Mouse (Mus musculus): ENCODE data around the gene Aamp.

Aamp gene

DNA sequence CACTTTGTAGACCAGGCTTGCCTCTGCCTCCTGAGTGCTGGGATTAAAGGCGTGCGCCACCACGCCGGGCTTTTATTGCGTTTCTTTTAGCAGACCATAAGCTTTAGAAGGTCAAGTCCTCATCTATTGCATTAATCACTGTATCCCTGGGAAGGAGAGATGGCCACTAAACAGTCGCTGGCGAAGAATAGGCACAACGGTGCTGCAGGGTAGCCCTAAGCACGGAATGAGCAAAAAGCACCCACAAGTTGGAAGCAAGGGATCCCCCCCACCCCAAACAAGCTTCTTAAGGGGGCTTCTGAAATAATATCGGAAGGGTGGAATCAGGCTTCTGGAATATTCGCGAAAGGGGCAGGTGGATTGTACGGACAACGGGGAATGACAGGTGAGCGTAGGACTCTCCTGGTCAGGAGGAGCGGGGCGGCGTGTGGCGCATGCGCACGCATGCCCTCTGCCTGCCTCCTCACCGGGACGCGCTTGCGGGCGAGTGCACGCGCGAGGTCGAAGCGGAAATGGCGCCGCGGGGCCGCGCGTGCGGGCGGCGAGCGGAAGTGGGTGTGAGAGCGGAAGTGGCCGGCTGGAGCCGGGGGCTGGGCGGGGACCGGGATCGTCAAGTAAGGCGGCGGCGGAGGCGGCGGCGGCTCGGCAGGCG lies 48.5 kb downstream of the Aamp start, which contains the start of gene Arpc2:
Gene Arpc2, plus strand, starts transcription at position 147 of the 652 bp plus-strand sequence.
- DNase-seq = peak; percentile 97 to 98

DNA sequence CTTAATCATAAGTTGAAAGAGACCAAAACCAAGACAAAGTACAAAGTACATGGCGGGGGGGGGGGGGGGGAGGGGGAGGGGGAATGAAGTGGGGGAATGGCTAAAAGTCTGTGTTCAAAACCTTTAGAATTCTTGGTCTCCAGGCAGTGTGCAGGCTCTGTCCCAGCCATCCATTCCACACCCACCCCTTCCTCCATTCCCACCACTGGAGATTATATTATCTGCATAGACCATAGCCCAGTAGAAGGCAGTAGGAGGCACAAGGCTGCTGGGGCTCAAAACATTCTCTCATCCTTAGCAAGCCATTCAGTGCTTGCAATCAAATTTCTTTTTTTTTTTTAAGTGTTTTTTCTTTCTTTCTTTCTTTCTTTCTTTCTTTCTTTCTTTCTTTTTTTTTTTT lies 53.5 kb downstream of the Aamp start:
- DNase-seq = no peak

DNA sequence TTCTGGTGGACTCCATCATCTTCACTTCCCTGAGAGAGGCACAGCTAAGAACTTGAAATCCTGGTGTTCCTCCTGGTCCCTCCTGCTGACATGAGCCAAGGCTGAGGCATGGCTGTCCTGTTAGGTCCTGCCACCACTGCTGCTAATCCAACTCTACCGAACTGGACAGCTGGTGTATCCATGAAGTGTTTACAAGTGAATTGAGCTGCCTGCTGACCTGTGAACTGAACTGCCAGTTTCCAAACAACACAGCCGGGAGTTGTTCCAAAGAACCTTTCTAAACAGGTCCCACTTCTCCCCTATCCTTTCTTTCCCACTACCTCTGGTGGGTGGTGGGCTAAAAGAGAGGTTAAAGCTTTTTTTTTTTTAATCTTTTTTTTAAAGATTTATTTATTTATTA lies 54.6 kb downstream of the Aamp start:
- no peak for DNase-seq

All from cerebellum, postnatal 14 days (tissue).